Mouse (Mus musculus) CD4-positive, CD25-positive, alpha-beta regulatory T cell, adult 4 months (primary cell): ENCODE measurements at regions not wholly inside any gene's neighbourhood (a gene's known extent, or its start where the extent isn't known, plus 50 kb on each side); places are given as distances from the start of the nearest gene placed in this dataset.

Experiments used
- ATAC-seq: one replicate; pipeline ENCODE4 v1.8.0; 2017

GRCm38 (mm10) chr4:62809048-62809447, 156.3 kb upstream of the Zfp618 start:
- no peak for ATAC-seq

- ATAC-seq: no peak
These were observed 145.5 kb upstream of the Zfp618 start for GRCm38 (mm10) chr4:62819889-62820288.

- no peak for ATAC-seq
These were observed 144.1 kb upstream of the Zfp618 start for GRCm38 (mm10) chr4:62821288-62821687.

- ATAC-seq: peak; percentile 54
These were observed 142.8 kb upstream of the Zfp618 start for GRCm38 (mm10) chr4:62822568-62822967.

- no peak for ATAC-seq
These were observed 142.3 kb upstream of the Zfp618 start for GRCm38 (mm10) chr4:62823082-62823481.

GRCm38 (mm10) chr4:62823555-62824250, 141.7 kb upstream of the Zfp618 start:
- ATAC-seq: no peak

- ATAC-seq: no peak
These were observed 140.8 kb upstream of the Zfp618 start for GRCm38 (mm10) chr4:62824581-62824980.

- ATAC-seq: no peak
These were observed 140.1 kb upstream of the Zfp618 start for GRCm38 (mm10) chr4:62825256-62825655.

GRCm38 (mm10) chr4:62828963-62829362, 136.4 kb upstream of the Zfp618 start:
- no peak for ATAC-seq

GRCm38 (mm10) chr4:62833944-62834343, 131.4 kb upstream of the Zfp618 start:
- no peak for ATAC-seq

GRCm38 (mm10) chr4:62836875-62837274, 128.5 kb upstream of the Zfp618 start:
- ATAC-seq: no peak

GRCm38 (mm10) chr4:62850526-62850925, 114.8 kb upstream of the Zfp618 start:
- ATAC-seq: no peak

- ATAC-seq: no peak
These were observed 112.0 kb upstream of the Zfp618 start for GRCm38 (mm10) chr4:62853335-62853734.

- no peak for ATAC-seq
These were observed 109.0 kb upstream of the Zfp618 start for GRCm38 (mm10) chr4:62856406-62856805.

- no peak for ATAC-seq
These were observed 102.6 kb upstream of the Zfp618 start for GRCm38 (mm10) chr4:62862756-62863155.

- ATAC-seq: no peak
These were observed 94.9 kb upstream of the Zfp618 start for GRCm38 (mm10) chr4:62870391-62870983.

GRCm38 (mm10) chr4:62872562-62872961, 92.8 kb upstream of the Zfp618 start:
- no peak for ATAC-seq

GRCm38 (mm10) chr4:62873986-62874385, 91.4 kb upstream of the Zfp618 start:
- no peak for ATAC-seq

- ATAC-seq: no peak
These were observed 87.3 kb upstream of the Zfp618 start for GRCm38 (mm10) chr4:62878063-62878462.

- no peak for ATAC-seq
These were observed 86.4 kb upstream of the Zfp618 start for GRCm38 (mm10) chr4:62878927-62879326.

GRCm38 (mm10) chr4:62881824-62882223, 83.5 kb upstream of the Zfp618 start:
- no peak for ATAC-seq

GRCm38 (mm10) chr4:62882276-62882675, 83.1 kb upstream of the Zfp618 start:
- no peak for ATAC-seq

- no peak for ATAC-seq
These were observed 76.6 kb upstream of the Zfp618 start for GRCm38 (mm10) chr4:62888736-62889135.

GRCm38 (mm10) chr4:62889708-62890107, 75.7 kb upstream of the Zfp618 start:
- ATAC-seq: no peak
